Mouse (Mus musculus) stomach, adult 2 months (tissue): ENCODE data around the gene Tent4a. TPM values are rescaled to one million over a fixed set of nuclear protein-coding genes. Genes with fewer than 3 reads are reported as not detected.

Experiments used
- polyA plus RNA-seq: library from polyadenylated mRNA; depleted of rRNA; stranded (reverse); fragments of >200 nt; gene quantifications from 2 replicates; pipeline ENCODE4 v1.2.3, GENCODE M21; 2012; rRNA removed

The Tent4a gene
- 6.3 and 7.3 TPM in 2 replicates for polyA plus RNA-seq

GRCm38 (mm10) chr13:69534334-69534653 is at the start of gene Tent4a:
Tent4a (minus strand) TSS chr13:69534617.

DNA sequence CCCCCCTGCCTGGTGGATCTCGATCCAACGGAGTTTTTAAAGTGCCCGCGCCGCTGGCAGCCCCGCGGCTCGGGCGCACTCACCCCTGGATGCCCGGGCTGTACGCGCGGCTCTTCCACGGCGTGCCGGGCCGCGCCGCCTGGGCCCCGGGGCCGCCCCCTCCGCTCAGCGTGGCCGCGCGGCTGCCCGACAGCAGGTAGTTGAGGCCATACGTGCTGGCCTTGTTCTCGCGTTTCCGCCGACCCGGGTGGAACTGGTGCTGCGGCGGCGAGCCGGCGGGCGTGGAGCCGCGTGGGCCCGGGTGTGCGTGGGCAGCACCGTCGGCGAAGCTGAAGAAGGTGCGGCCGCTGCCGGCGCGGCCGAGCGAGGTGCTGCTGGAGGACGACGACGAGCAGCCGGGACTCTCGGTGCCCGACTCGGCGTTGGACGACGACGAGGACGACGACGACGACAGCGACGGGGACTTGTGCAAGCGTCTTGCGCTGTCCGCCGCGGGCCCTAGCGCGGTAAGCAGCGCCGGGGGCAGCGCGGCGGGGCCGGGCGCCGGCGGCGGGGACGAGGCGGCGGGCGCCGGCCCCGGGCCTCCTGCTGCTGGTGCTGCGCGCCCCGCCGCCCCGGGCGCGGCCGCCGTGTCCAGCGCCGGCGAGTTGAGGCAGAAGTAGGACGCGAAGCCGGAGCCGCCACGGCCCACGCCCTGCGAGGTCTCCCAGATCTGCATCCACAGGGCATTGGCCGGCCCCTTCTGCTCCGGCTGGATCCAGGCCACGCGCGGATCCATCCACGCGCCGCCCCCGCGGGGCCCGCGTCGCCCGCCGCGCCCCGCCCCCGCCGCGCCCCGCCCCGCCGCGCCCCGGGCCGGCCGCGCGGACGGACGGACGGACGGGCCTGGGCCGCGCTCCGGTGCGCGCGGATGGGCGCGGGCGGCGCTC is 748 bp downstream of the Tent4a start, which contains the start of gene Nsun2:
TSS of gene Nsun2 (plus strand) at position 342 of the 929 bp plus-strand sequence.

Other genes with a start within 250 kb of the Tent4a start
- 13.9 and 17.2 TPM in 2 replicates for gene Nsun2, start 871 bp downstream of the Tent4a start, polyA plus RNA-seq
- 8.2 and 9.0 TPM in 2 replicates for gene Srd5a1, start 76.8 kb upstream of the Tent4a start, polyA plus RNA-seq
- 0.24 and 0.45 TPM in 2 replicates for gene Ube2ql1, start 205.3 kb upstream of the Tent4a start, polyA plus RNA-seq